Mouse (Mus musculus): ENCODE results near the gene Rbms3.

DNA sequence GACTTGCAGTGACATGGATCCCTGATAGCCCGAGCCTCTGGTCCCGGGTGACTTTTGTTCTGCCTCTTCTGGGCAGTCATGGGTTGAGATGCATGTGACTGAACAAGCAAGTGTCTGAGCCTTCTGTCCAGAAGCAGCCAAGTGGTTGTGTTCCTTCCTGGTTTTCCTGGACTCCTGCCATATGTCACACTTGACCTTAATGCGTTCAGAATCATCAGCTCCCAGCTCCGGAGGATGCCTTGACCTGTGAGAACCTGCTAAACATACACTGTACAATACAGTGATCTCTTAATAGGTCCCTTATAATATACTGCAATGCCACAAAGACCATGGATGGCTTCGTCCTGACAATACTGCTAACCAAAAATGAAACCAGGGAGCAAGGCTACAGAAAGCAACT lies 798.3 kb downstream of the Rbms3 start:
- TF ChIP-seq CTCF (IDR thresholded peaks at IDR 0.05; ENCODE audit: extremely low read depth, insufficient read depth, low read length): no peak
- no peak for TF ChIP-seq POLR2A (IDR thresholded peaks at IDR 0.05; ENCODE audit: extremely low read depth, insufficient read depth, low read length)

Data from cortical plate, adult 2 months (tissue).